ENCODE assay signal across 16 mouse cellular contexts in the genomic region with DNA sequence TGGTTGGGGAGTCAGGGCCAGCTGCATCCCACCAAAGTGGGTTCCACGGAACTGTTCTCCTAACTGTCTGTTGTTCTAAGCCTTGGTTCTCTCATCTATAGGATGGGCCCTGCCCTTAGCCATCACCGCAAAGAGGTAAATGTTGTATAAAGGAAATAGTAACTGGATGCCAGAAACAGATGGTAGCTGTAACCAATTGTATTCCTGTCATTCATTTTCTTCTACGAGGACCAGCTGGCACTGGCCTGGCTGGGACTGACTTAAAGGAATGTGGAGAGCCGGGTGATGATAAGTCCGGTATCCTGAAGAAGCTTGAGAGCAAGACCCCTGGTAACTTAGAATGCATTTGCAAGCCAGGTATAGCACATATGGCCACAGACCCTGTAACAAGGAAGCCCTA.
A peak's percentile ranks its signal among the peaks of the same experiment; 100 is the strongest.
DNase-seq lines count a peak whose midpoint lies in the region; ATAC-seq and TF ChIP-seq lines count a peak whose summit lies in the region.
"Had no signal": no experiment of that assay in that cellular context is flagged by ENCODE, and none has a peak within 500 bp of the region (broad histone marks: within the 10 kb centered on the region; RNA-seq: fewer than 3 reads in every experiment).

No protein-coding gene starts in this region.

- H3K27ac ChIP-seq in intestine, embryonic 14.5 days (ENCODE audit: low read depth), result peak overlapping the region; percentile 54; the same call in 1 of the 2 replicates
- no peak overlapping the region for H3K27ac ChIP-seq in intestine, embryonic 16.5 days (ENCODE audit: low read length)
- H3K27ac ChIP-seq in hindbrain, postnatal 0 days, result no peak overlapping the region
- H3K27ac ChIP-seq: embryonic facial prominence, embryonic 15.5 days had no signal

- no peaks in the 10 kb centered on the region for H3K36me3 ChIP-seq in intestine, embryonic 14.5 days (ENCODE audit: control insufficient read depth, insufficient read depth, low read length)
- H3K36me3 ChIP-seq in intestine, embryonic 16.5 days (ENCODE audit: control insufficient read depth, insufficient read depth, low read length), result no peaks in the 10 kb centered on the region
- H3K36me3 ChIP-seq in hindbrain, postnatal 0 days (ENCODE audit: insufficient read depth, low read length), result no peaks in the 10 kb centered on the region
- H3K36me3 ChIP-seq: embryonic facial prominence, embryonic 15.5 days had no signal

- no peak for TF ChIP-seq CTCF in hindbrain, postnatal 0 days (IDR thresholded peaks at IDR 0.05; ENCODE audit: low read depth)

- no peak overlapping the region for H3K4me2 ChIP-seq in intestine, embryonic 14.5 days (ENCODE audit: low read length)
- no peak overlapping the region for H3K4me2 ChIP-seq in intestine, embryonic 16.5 days (ENCODE audit: low read depth, low read length)
- peak overlapping the region; percentile 43; the same call in 1 of the 2 replicates for H3K4me2 ChIP-seq in hindbrain, postnatal 0 days (ENCODE audit: low read depth, low read length)
- H3K4me2 ChIP-seq: liver, embryonic 11.5 days had no signal

- intact Hi-C loops in left cerebral cortex, postnatal 25 days (cut with DNase I), result no loop called here

- H3K4me1 ChIP-seq in intestine, embryonic 14.5 days (replicated peaks; ENCODE audit: control insufficient read depth, insufficient read depth, low read length), result peaks cover 15% of the 10 kb centered on the region
- H3K4me1 ChIP-seq in intestine, embryonic 16.5 days (ENCODE audit: control insufficient read depth, insufficient read depth, low read length), result peaks cover 5% of the 10 kb centered on the region; the same call in 1 of the 2 replicates
- H3K4me1 ChIP-seq in hindbrain, postnatal 0 days (ENCODE audit: insufficient read depth, low read length), result peaks cover 13% of the 10 kb centered on the region

- H3K9me3 ChIP-seq in intestine, embryonic 14.5 days (ENCODE audit: control insufficient read depth, low read length), result no peaks in the 10 kb centered on the region
- H3K9me3 ChIP-seq in intestine, embryonic 16.5 days (ENCODE audit: control insufficient read depth, low read length), result no peaks in the 10 kb centered on the region
- H3K9me3 ChIP-seq in hindbrain, postnatal 0 days (ENCODE audit: low read length), result no peaks in the 10 kb centered on the region
- H3K9me3 ChIP-seq: embryonic facial prominence, embryonic 15.5 days had no signal

- no peak overlapping the region for H3K4me3 ChIP-seq in intestine, embryonic 14.5 days (ENCODE audit: low read depth, low read length)
- H3K4me3 ChIP-seq in intestine, embryonic 16.5 days (ENCODE audit: low read length), result no peak overlapping the region
- no peak overlapping the region for H3K4me3 ChIP-seq in hindbrain, postnatal 0 days (ENCODE audit: low read length)
- H3K4me3 ChIP-seq: embryonic facial prominence, embryonic 15.5 days had no signal

- no peak for ATAC-seq in intestine, embryonic 14.5 days (replicated peaks; ENCODE audit: low FRiP score, low TSS enrichment, low read depth)
- ATAC-seq in intestine, embryonic 16.5 days, result no peak
- ATAC-seq in hindbrain, postnatal 0 days, result no peak

- peak; percentile 19 for DNase-seq in cerebellum, adult 8-10 months
- DNase-seq in cerebellum, adult 11-12 months, result no peak
- no peak for DNase-seq in intestine, embryonic 14.5 days (ENCODE audit: low spot score)
- peak; percentile 22 to 24 for DNase-seq in cerebellum, postnatal 10 days
- no peak for DNase-seq in hindbrain, postnatal 0 days (ENCODE audit: low spot score)
- DNase-seq in left cerebral cortex, postnatal 25 days (ENCODE audit: low spot score in 2 of 2), result no peak
- DNase-seq in gastrocnemius, postnatal 25 days, result no peak
- DNase-seq: gastrocnemius, postnatal 14 days; heart, postnatal 14 days; kidney, adult 11 months; kidney, postnatal 14 days; layer of hippocampus, adult 9-11 months; right cerebral cortex, postnatal 14 days had no signal

- WGBS in intestine, embryonic 14.5 days, result 44% methylated on average over 5 of the region's 5 CpGs
- 53% methylated on average over 5 of the region's 5 CpGs for WGBS in intestine, embryonic 16.5 days
- 44% methylated on average over 5 of the region's 5 CpGs for WGBS in hindbrain, postnatal 0 days

- no peak overlapping the region for H3K9ac ChIP-seq in intestine, embryonic 14.5 days (ENCODE audit: low read length)
- H3K9ac ChIP-seq in intestine, embryonic 16.5 days (ENCODE audit: low read depth, low read length), result no peak overlapping the region
- H3K9ac ChIP-seq in hindbrain, postnatal 0 days (replicated peaks; ENCODE audit: low read length), result no peak overlapping the region
- H3K9ac ChIP-seq: embryonic facial prominence, embryonic 15.5 days had no signal

- H3K27me3 ChIP-seq in intestine, embryonic 14.5 days (replicated peaks; ENCODE audit: control insufficient read depth, insufficient read depth, low read length), result no peaks in the 10 kb centered on the region
- no peaks in the 10 kb centered on the region for H3K27me3 ChIP-seq in intestine, embryonic 16.5 days (replicated peaks; ENCODE audit: control insufficient read depth, insufficient read depth, low read length)
- no peaks in the 10 kb centered on the region for H3K27me3 ChIP-seq in hindbrain, postnatal 0 days (ENCODE audit: insufficient read depth, low read length)
- H3K27me3 ChIP-seq: embryonic facial prominence, embryonic 15.5 days had no signal

Comparison
In these comparisons a context has a peak if more than half of its experiments do, and no peak if none do; other contexts are left out.
1. DNase-seq: peak in cerebellum, adult 8-10 months (single experiment) and cerebellum, postnatal 10 days (2 of 2); none in cerebellum, adult 11-12 months (single experiment), intestine, embryonic 14.5 days (single experiment), hindbrain, postnatal 0 days (single experiment), left cerebral cortex, postnatal 25 days (0 of 2) and gastrocnemius, postnatal 25 days (single experiment).